Mouse (Mus musculus): ENCODE measurements at regions not wholly inside any gene's neighbourhood (a gene's known extent, or its start where the extent isn't known, plus 50 kb on each side); places are given as distances from the start of the nearest gene placed in this dataset.

- Histone ChIP-seq H3K9me3 (replicated peaks) (no peaks in the 10 kb centered on the region), H3K27me3 (no peaks in the 10 kb centered on the region), H3K4me3 (no peak overlapping the region), H3K4me1 (replicated peaks) (no peaks in the 10 kb centered on the region), H3K4me2 (no peak overlapping the region), H3K9ac (no peak overlapping the region), H3K27ac (no peak overlapping the region), H3K36me3 (no peaks in the 10 kb centered on the region)
- WGBS = 75% methylated on average over 2 of the region's 2 CpGs
- no peak for ATAC-seq (replicated peaks; ENCODE audit: insufficient number of reproducible peaks, insufficient read depth, low FRiP score, low read depth)
Measured at GRCm38 (mm10) chr1:19754346-19754745, 545.6 kb downstream of the Tfap2b start.

- no peak for ATAC-seq (replicated peaks; ENCODE audit: insufficient number of reproducible peaks, insufficient read depth, low FRiP score, low read depth)
- Histone ChIP-seq H3K4me2 (no peak overlapping the region), H3K4me1 (replicated peaks) (no peaks in the 10 kb centered on the region), H3K9ac (no peak overlapping the region), H3K27ac (no peak overlapping the region), H3K27me3 (no peaks in the 10 kb centered on the region), H3K4me3 (no peak overlapping the region), H3K9me3 (replicated peaks) (no peaks in the 10 kb centered on the region), H3K36me3 (no peaks in the 10 kb centered on the region)
- 70% methylated on average over 3 of the region's 3 CpGs for WGBS
Measured at GRCm38 (mm10) chr1:19757921-19758436, 549.3 kb downstream of the Tfap2b start.

GRCm38 (mm10) chr1:19766879-19767278 lies 558.2 kb downstream of the Tfap2b start:
- H3K4me2 ChIP-seq = no peak overlapping the region
- no peaks in the 10 kb centered on the region for H3K9me3 ChIP-seq (replicated peaks)
- H3K27ac ChIP-seq = no peak overlapping the region
- no peaks in the 10 kb centered on the region for H3K4me1 ChIP-seq (replicated peaks)
- H3K27me3 ChIP-seq = no peaks in the 10 kb centered on the region
- H3K4me3 ChIP-seq = no peak overlapping the region
- H3K9ac ChIP-seq = no peak overlapping the region
- ATAC-seq (replicated peaks; ENCODE audit: insufficient number of reproducible peaks, insufficient read depth, low FRiP score, low read depth) = no peak
- H3K36me3 ChIP-seq = no peaks in the 10 kb centered on the region

GRCm38 (mm10) chr1:19772266-19772665 lies 563.6 kb downstream of the Tfap2b start:
- no peak for ATAC-seq (replicated peaks; ENCODE audit: insufficient number of reproducible peaks, insufficient read depth, low FRiP score, low read depth)
- Histone ChIP-seq H3K36me3 (no peaks in the 10 kb centered on the region), H3K27ac (no peak overlapping the region), H3K9me3 (replicated peaks) (no peaks in the 10 kb centered on the region), H3K9ac (no peak overlapping the region), H3K4me1 (replicated peaks) (no peaks in the 10 kb centered on the region), H3K27me3 (no peaks in the 10 kb centered on the region), H3K4me2 (no peak overlapping the region), H3K4me3 (no peak overlapping the region)

- ATAC-seq (replicated peaks; ENCODE audit: insufficient number of reproducible peaks, insufficient read depth, low FRiP score, low read depth) = no peak
- 72% methylated on average over 1 of the region's 1 CpGs for WGBS
- Histone ChIP-seq H3K9ac (no peak overlapping the region), H3K4me3 (no peak overlapping the region), H3K27ac (no peak overlapping the region), H3K36me3 (no peaks in the 10 kb centered on the region), H3K27me3 (no peaks in the 10 kb centered on the region), H3K4me2 (no peak overlapping the region), H3K9me3 (replicated peaks) (no peaks in the 10 kb centered on the region), H3K4me1 (replicated peaks) (no peaks in the 10 kb centered on the region)
Measured at GRCm38 (mm10) chr1:19774502-19774901, 565.8 kb downstream of the Tfap2b start.

GRCm38 (mm10) chr1:19777542-19777941 lies 568.8 kb downstream of the Tfap2b start:
- Histone ChIP-seq H3K4me1 (replicated peaks) (no peaks in the 10 kb centered on the region), H3K27me3 (no peaks in the 10 kb centered on the region), H3K36me3 (no peaks in the 10 kb centered on the region), H3K4me3 (no peak overlapping the region), H3K27ac (no peak overlapping the region), H3K4me2 (no peak overlapping the region), H3K9me3 (replicated peaks) (no peaks in the 10 kb centered on the region), H3K9ac (no peak overlapping the region)
- no peak for ATAC-seq (replicated peaks; ENCODE audit: insufficient number of reproducible peaks, insufficient read depth, low FRiP score, low read depth)
- WGBS = 67% methylated on average over 1 of the region's 1 CpGs

- H3K4me2 ChIP-seq = no peak overlapping the region
- H3K27me3 ChIP-seq = no peaks in the 10 kb centered on the region
- H3K9me3 ChIP-seq (replicated peaks) = no peaks in the 10 kb centered on the region
- H3K36me3 ChIP-seq = no peaks in the 10 kb centered on the region
- no peak overlapping the region for H3K27ac ChIP-seq
- 67% methylated on average over 2 of the region's 2 CpGs for WGBS
- H3K4me3 ChIP-seq = no peak overlapping the region
- H3K9ac ChIP-seq = no peak overlapping the region
- no peak for ATAC-seq (replicated peaks; ENCODE audit: insufficient number of reproducible peaks, insufficient read depth, low FRiP score, low read depth)
- no peaks in the 10 kb centered on the region for H3K4me1 ChIP-seq (replicated peaks)
Measured at GRCm38 (mm10) chr1:19786971-19787370, 578.3 kb downstream of the Tfap2b start.

GRCm38 (mm10) chr1:19794124-19794523 lies 585.4 kb downstream of the Tfap2b start:
- no peak overlapping the region for H3K9ac ChIP-seq
- H3K4me2 ChIP-seq = no peak overlapping the region
- no peak overlapping the region for H3K27ac ChIP-seq
- ATAC-seq (replicated peaks; ENCODE audit: insufficient number of reproducible peaks, insufficient read depth, low FRiP score, low read depth) = no peak
- no peaks in the 10 kb centered on the region for H3K27me3 ChIP-seq
- no peaks in the 10 kb centered on the region for H3K9me3 ChIP-seq (replicated peaks)
- 50% methylated on average over 2 of the region's 2 CpGs for WGBS
- no peaks in the 10 kb centered on the region for H3K4me1 ChIP-seq (replicated peaks)
- H3K36me3 ChIP-seq = no peaks in the 10 kb centered on the region
- H3K4me3 ChIP-seq = no peak overlapping the region

- H3K4me3 ChIP-seq = no peak overlapping the region
- no peaks in the 10 kb centered on the region for H3K27me3 ChIP-seq
- H3K27ac ChIP-seq = no peak overlapping the region
- WGBS = 74% methylated on average over 3 of the region's 3 CpGs
- no peaks in the 10 kb centered on the region for H3K4me1 ChIP-seq (replicated peaks)
- H3K4me2 ChIP-seq = no peak overlapping the region
- no peaks in the 10 kb centered on the region for H3K9me3 ChIP-seq (replicated peaks)
- H3K9ac ChIP-seq = no peak overlapping the region
- no peak for ATAC-seq (replicated peaks; ENCODE audit: insufficient number of reproducible peaks, insufficient read depth, low FRiP score, low read depth)
- H3K36me3 ChIP-seq = no peaks in the 10 kb centered on the region
Measured at GRCm38 (mm10) chr1:19825887-19826286, 617.2 kb downstream of the Tfap2b start.

GRCm38 (mm10) chr1:19826455-19827366 lies 618.0 kb downstream of the Tfap2b start:
- no peak overlapping the region for H3K9ac ChIP-seq
- no peak overlapping the region for H3K27ac ChIP-seq
- no peaks in the 10 kb centered on the region for H3K36me3 ChIP-seq
- H3K9me3 ChIP-seq (replicated peaks) = no peaks in the 10 kb centered on the region
- H3K4me3 ChIP-seq = no peak overlapping the region
- no peaks in the 10 kb centered on the region for H3K4me1 ChIP-seq (replicated peaks)
- WGBS = 76% methylated on average over 12 of the region's 12 CpGs
- no peak overlapping the region for H3K4me2 ChIP-seq
- H3K27me3 ChIP-seq = no peaks in the 10 kb centered on the region
- ATAC-seq (replicated peaks; ENCODE audit: insufficient number of reproducible peaks, insufficient read depth, low FRiP score, low read depth) = no peak

- 33% methylated on average over 3 of the region's 3 CpGs for WGBS
- H3K4me3 ChIP-seq = no peak overlapping the region
- no peaks in the 10 kb centered on the region for H3K36me3 ChIP-seq
- no peak overlapping the region for H3K4me2 ChIP-seq
- H3K9me3 ChIP-seq (replicated peaks) = no peaks in the 10 kb centered on the region
- H3K4me1 ChIP-seq (replicated peaks) = 0 out of 2 replicates have a peak, but pooled peaks cover 3% of the 10 kb centered on the region
- no peak overlapping the region for H3K9ac ChIP-seq
- peak; percentile 74 for ATAC-seq (replicated peaks; ENCODE audit: insufficient number of reproducible peaks, insufficient read depth, low FRiP score, low read depth)
- no peaks in the 10 kb centered on the region for H3K27me3 ChIP-seq
- no peak overlapping the region for H3K27ac ChIP-seq
Measured at GRCm38 (mm10) chr1:19849918-19850317, 641.2 kb downstream of the Tfap2b start.

GRCm38 (mm10) chr1:19857250-19857649 lies 648.5 kb downstream of the Tfap2b start:
- H3K9me3 ChIP-seq (replicated peaks) = no peaks in the 10 kb centered on the region
- ATAC-seq (replicated peaks; ENCODE audit: insufficient number of reproducible peaks, insufficient read depth, low FRiP score, low read depth) = no peak
- H3K4me2 ChIP-seq = no peak overlapping the region
- H3K4me3 ChIP-seq = no peak overlapping the region
- no peaks in the 10 kb centered on the region for H3K36me3 ChIP-seq
- H3K4me1 ChIP-seq (replicated peaks) = no peaks in the 10 kb centered on the region
- H3K9ac ChIP-seq = no peak overlapping the region
- H3K27ac ChIP-seq = no peak overlapping the region
- H3K27me3 ChIP-seq = no peaks in the 10 kb centered on the region

Measured in heart, embryonic 15.5 days (tissue).